Mouse (Mus musculus) olfactory bulb, adult 2 months (tissue): ENCODE results near the gene Hvcn1.

ENCODE experiments used
- CTCF ChIP-seq: fragments of 200-500 bp; IDR thresholded peaks from 2 replicates; pipeline ENCODE4 v1.5.1; 2012; ENCODE audit warnings: low read depth, mild to moderate bottlenecking, low read length, moderate library complexity; ENCODE audit not compliant: insufficient read depth
- POLR2A ChIP-seq: fragments of 200-500 bp; IDR thresholded peaks from 2 replicates; pipeline ENCODE4 v1.6.1; 2012; ENCODE audit warnings: mild to moderate bottlenecking, low read depth, low read length, moderate library complexity; ENCODE audit not compliant: insufficient read depth

DNA sequence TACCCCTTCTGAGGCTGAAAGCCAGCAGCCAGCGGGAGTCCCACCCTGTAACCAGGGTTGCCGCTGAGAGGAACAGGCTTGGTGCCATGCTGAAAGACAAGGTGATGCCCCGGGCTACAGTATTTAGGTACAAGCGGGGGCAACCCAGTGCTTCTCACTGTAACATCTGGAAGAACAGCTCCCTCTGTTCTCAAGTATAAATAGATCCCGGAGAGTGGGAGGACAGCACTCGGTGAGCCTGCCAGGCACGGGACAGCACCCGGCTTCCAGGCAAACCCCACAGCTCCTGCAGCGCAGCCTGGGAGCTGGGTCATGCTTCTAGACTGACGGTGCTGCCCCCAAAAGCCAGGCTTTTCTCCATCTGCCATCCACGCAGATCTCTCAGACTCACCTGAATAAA is 40.9 kb downstream of the Hvcn1 start:
- no peak for TF ChIP-seq POLR2A
- TF ChIP-seq CTCF = no peak
